Mouse (Mus musculus): ENCODE measurements at regions not wholly inside any gene's neighbourhood (a gene's known extent, or its start where the extent isn't known, plus 50 kb on each side); places are given as distances from the start of the nearest gene placed in this dataset.
"Not testable (repeated sequence)": the region's sequence is repeated elsewhere in the genome, so short reads cannot be mapped to it uniquely, and the experiment has no call there.

GRCm38 (mm10) chr11:63211501-63211900 lies 82.7 kb downstream of the Pmp22 start:
- no peak for DNase-seq

GRCm38 (mm10) chr11:63213043-63213442 lies 84.3 kb downstream of the Pmp22 start:
- DNase-seq, result peak; percentile 56 to 87

GRCm38 (mm10) chr11:63213901-63214425 lies 85.2 kb downstream of the Pmp22 start:
- DNase-seq, result no peak

- DNase-seq, result no peak
Observed at GRCm38 (mm10) chr11:63215993-63216392, 87.2 kb downstream of the Pmp22 start.

GRCm38 (mm10) chr11:63217049-63217448 lies 88.3 kb downstream of the Pmp22 start:
- no peak for DNase-seq

GRCm38 (mm10) chr11:63226471-63226870 lies 97.7 kb downstream of the Pmp22 start:
- DNase-seq, result no peak

- DNase-seq, result peak in 1 of 2 experiments; percentile 20
Observed at GRCm38 (mm10) chr11:63230786-63231185, 102.0 kb downstream of the Pmp22 start.

- no peak for DNase-seq
Observed at GRCm38 (mm10) chr11:63233172-63233966, 104.6 kb downstream of the Pmp22 start.

- DNase-seq, result no peak
Observed at GRCm38 (mm10) chr11:63234481-63234880, 105.7 kb downstream of the Pmp22 start.

GRCm38 (mm10) chr11:63238655-63239054 lies 109.9 kb downstream of the Pmp22 start:
- no peak for DNase-seq

GRCm38 (mm10) chr11:63243906-63244416 lies 115.2 kb downstream of the Pmp22 start:
- no peak for DNase-seq

GRCm38 (mm10) chr11:63245041-63245440 lies 116.3 kb downstream of the Pmp22 start:
- DNase-seq, result no peak

- DNase-seq, result no peak
Observed at GRCm38 (mm10) chr11:63246052-63246661, 117.4 kb downstream of the Pmp22 start.

- no peak for DNase-seq
Observed at GRCm38 (mm10) chr11:63252012-63252856, 123.5 kb downstream of the Pmp22 start.

- DNase-seq, result no peak
Observed at GRCm38 (mm10) chr11:63252968-63253602, 124.3 kb downstream of the Pmp22 start.

- peak in 1 of 2 experiments; percentile 12 for DNase-seq
Observed at GRCm38 (mm10) chr11:63264432-63265061, 135.8 kb downstream of the Pmp22 start.

- not testable (repeated sequence) for DNase-seq
Observed at GRCm38 (mm10) chr11:63266290-63266689, 137.5 kb downstream of the Pmp22 start.

GRCm38 (mm10) chr11:63276641-63277040 lies 147.9 kb downstream of the Pmp22 start:
- no peak for DNase-seq

- DNase-seq, result peak; percentile 35 to 41
Observed at GRCm38 (mm10) chr11:63281839-63282238, 153.1 kb downstream of the Pmp22 start.

GRCm38 (mm10) chr11:63282541-63282940 lies 153.8 kb downstream of the Pmp22 start:
- peak; percentile 72 to 80 for DNase-seq

- peak in 1 of 2 experiments; percentile 21 for DNase-seq
Observed at GRCm38 (mm10) chr11:63286026-63286425, 157.2 kb downstream of the Pmp22 start.

GRCm38 (mm10) chr11:63287766-63288165 lies 159.0 kb downstream of the Pmp22 start:
- no peak for DNase-seq

Data from kidney, adult 8-10 months (tissue).